Mouse (Mus musculus): Measurements from ENCODE around the gene Camkk1. TPM values are rescaled to one million over a fixed set of nuclear protein-coding genes. Genes with fewer than 3 reads are reported as not detected.
A peak's percentile ranks its signal among the peaks of the same experiment; 100 is the strongest.

The Camkk1 gene
- total and polyA plus RNA-seq, 3 experiments = 5.8 to 6.6 TPM; not detected in 1

GRCm38 (mm10) chr11:72997529-72998326 is 21.1 kb upstream of the Camkk1 start:
- H3K9me3 ChIP-seq (replicated peaks; ENCODE audit: insufficient read depth, low read length) = no peaks in the 10 kb centered on the region
- no peaks in the 10 kb centered on the region for H3K79me2 ChIP-seq (ENCODE audit: control insufficient read depth, insufficient read depth, low read length, poor library complexity)
- peak; percentile 81 for DNase-seq (ENCODE audit: low read depth, low spot score)
- H3K27me3 ChIP-seq (ENCODE audit: control insufficient read depth in 1 of 2, insufficient read depth in 2 of 2, low read length in 2 of 2) = no peaks in the 10 kb centered on the region
- no peak overlapping the region; a peak in 1 of 4 replicates for H3K4me3 ChIP-seq (ENCODE audit: control insufficient read depth in 1 of 2, insufficient read depth in 1 of 2, low read depth in 2 of 2, low read length in 2 of 2)
- H3K36me3 ChIP-seq (ENCODE audit: control insufficient read depth in 1 of 2, insufficient read depth in 2 of 2, low read length in 2 of 2) = peaks cover 0 to 23% of the 10 kb centered on the region in 2 experiments; a peak in 2 of 4 replicates
- peak overlapping the region; percentile 75 for H3K27ac ChIP-seq (ENCODE audit: control insufficient read depth, low read depth, low read length)
- H3K9ac ChIP-seq (ENCODE audit: control insufficient read depth, low read depth, low read length, poor library complexity, severe bottlenecking) = peak overlapping the region; percentile 56
- no peak for TF ChIP-seq NELFE (IDR thresholded peaks at IDR 0.05; ENCODE audit: low read depth, low read length)
- TF ChIP-seq ZNF384 (IDR thresholded peaks at IDR 0.05; ENCODE audit: low read depth, low read length) = no peak
- peak; percentile 30; a peak in 3 of 4 replicates for TF ChIP-seq EP300 (IDR thresholded peaks at IDR 0.05; ENCODE audit: low read depth in 1 of 2, low read length in 2 of 2)
- TF ChIP-seq CHD1 (IDR thresholded peaks at IDR 0.05; ENCODE audit: low read depth, low read length) = no peak
- TF ChIP-seq TAL1 (IDR thresholded peaks at IDR 0.05; ENCODE audit: low read length) = no peak
- TF ChIP-seq MAZ (IDR thresholded peaks at IDR 0.05; ENCODE audit: low read depth, low read length) = no peak
- no peak for TF ChIP-seq ZC3H11A (IDR thresholded peaks at IDR 0.05; ENCODE audit: low read depth, low read length)
- no peak for TF ChIP-seq ZMIZ1 (IDR thresholded peaks at IDR 0.05; ENCODE audit: low read depth, low read length)
- no peak for TF ChIP-seq BHLHE40 (IDR thresholded peaks at IDR 0.05; ENCODE audit: borderline replicate concordance, low read depth, low read length)
- no peak for TF ChIP-seq NRF1 (IDR thresholded peaks at IDR 0.05; ENCODE audit: insufficient read depth, low read depth, low read length, poor library complexity, severe bottlenecking)
- no peak for TF ChIP-seq MYB (IDR thresholded peaks at IDR 0.05; ENCODE audit: low read depth, low read length)
- TF ChIP-seq MAFK (IDR thresholded peaks at IDR 0.05; ENCODE audit: borderline replicate concordance, low read depth, low read length) = no peak
- 0 out of 2 replicates have a peak, but pooled peaks have one; percentile 35 for TF ChIP-seq SIN3A (IDR thresholded peaks at IDR 0.05; ENCODE audit: low read length)
- no peak for TF ChIP-seq TBP (IDR thresholded peaks at IDR 0.05; ENCODE audit: low read depth, low read length)
- TF ChIP-seq GATA1 (IDR thresholded peaks at IDR 0.05; ENCODE audit: low read depth, low read length) = peak; percentile 81
- no peak for TF ChIP-seq CTCF (IDR thresholded peaks at IDR 0.05 in 2 of 3, conservative IDR thresholded peaks at IDR 0.05 in 1 of 3; ENCODE audit: control insufficient read depth in 1 of 3, insufficient read depth in 1 of 3, low read depth in 2 of 3, low read length in 3 of 3, poor library complexity in 1 of 3, severe bottlenecking in 1 of 3)
- no peak for TF ChIP-seq POLR2AphosphoS2 (IDR thresholded peaks at IDR 0.05; ENCODE audit: low read length)
- TF ChIP-seq HCFC1 (IDR thresholded peaks at IDR 0.05; ENCODE audit: low read depth, low read length) = no peak; the same call in 1 of the 2 replicates
- no peak for TF ChIP-seq TCF12 (IDR thresholded peaks at IDR 0.05; ENCODE audit: low read depth, low read length)
- no peak for TF ChIP-seq MEF2A (IDR thresholded peaks at IDR 0.05; ENCODE audit: extremely low read depth, insufficient replicate concordance, low read depth, low read length, poor library complexity, severe bottlenecking)
- TF ChIP-seq ELF1 (IDR thresholded peaks at IDR 0.05; ENCODE audit: low read depth, low read length) = no peak
- TF ChIP-seq RCOR1 (IDR thresholded peaks at IDR 0.05; ENCODE audit: low read depth, low read length) = no peak
- H3K4me1 ChIP-seq (ENCODE audit: control insufficient read depth in 1 of 2, insufficient read depth in 2 of 2, low read length in 2 of 2) = peaks cover 13 to 41% of the 10 kb centered on the region in 2 experiments
